Mouse (Mus musculus) monocyte, adult 5-6 weeks (primary cell): ENCODE results near the gene Pdf. TPM values are rescaled to one million over a fixed set of nuclear protein-coding genes. Genes with fewer than 3 reads are reported as not detected.

Source experiments
- total RNA-seq: library from RNA; stranded (forward); fragments of 200-1000, 200-491, 200-594 nt; gene quantifications from 3 replicates; pipeline ENCODE4 v1.2.3, GENCODE M21; 2017

The Pdf gene
- total RNA-seq, 1 experiment from 2014 or later: 22.4 TPM

Other genes with a start within 250 kb of the Pdf start
- 0.32 to 1.6 TPM (median 1.4 TPM) in 3 replicates for gene Has3, start 178.4 kb downstream of the Pdf start, total RNA-seq
- gene Utp4, start 155.0 kb downstream of the Pdf start, total RNA-seq: 11.8 to 14.7 TPM (median 13.0 TPM) in 3 replicates
- gene Sntb2, start 112.9 kb downstream of the Pdf start, total RNA-seq: 11.4 to 17.9 TPM (median 13.6 TPM) in 3 replicates
- gene Vps4a, start 17.4 kb downstream of the Pdf start, total RNA-seq: 44.7 to 57.3 TPM (median 45.4 TPM) in 3 replicates
- 12.4 to 21.3 TPM (median 19.2 TPM) in 3 replicates for gene Cog8, start 8.1 kb upstream of the Pdf start, total RNA-seq
- 10.0 to 41.7 TPM (median 25.7 TPM) in 3 replicates for gene Nip7, start 8.3 kb upstream of the Pdf start, total RNA-seq
- not detected in 3 replicates for gene Tmed6, start 17.0 kb upstream of the Pdf start, total RNA-seq
- 11.3 to 22.7 TPM (median 13.9 TPM) in 3 replicates for gene Terf2, start 47.9 kb upstream of the Pdf start, total RNA-seq
- gene Cyb5b, start 102.0 kb upstream of the Pdf start, total RNA-seq: 31.0 to 54.2 TPM (median 39.3 TPM) in 3 replicates
- gene Nfat5, start 244.9 kb upstream of the Pdf start, total RNA-seq: 32.2 to 90.4 TPM (median 44.0 TPM) in 3 replicates